9 mouse cellular contexts compared by ENCODE assay signal in genomic region chr19:46478826-46479225, GRCm38 (mm10). TPM values are rescaled to one million over a fixed set of nuclear protein-coding genes. Genes with fewer than 3 reads are reported as not detected.
DNase-seq lines count a peak whose midpoint lies in the region; ATAC-seq and TF ChIP-seq lines count a peak whose summit lies in the region.
"Had no signal": no experiment of that assay in that cellular context is flagged by ENCODE, and none has a peak within 500 bp of the region (broad histone marks: within the 10 kb centered on the region; RNA-seq: fewer than 3 reads in every experiment).

No protein-coding gene starts in this region.

- H3K4me1 ChIP-seq in embryonic fibroblast, embryonic 13.5 days (ENCODE audit: control insufficient read depth, insufficient read depth, low read length) = peaks cover 25% of the 10 kb centered on the region; the same call in 1 of the 2 replicates
- peaks cover 54% of the 10 kb centered on the region for H3K4me1 ChIP-seq in liver, embryonic 15.5 days (replicated peaks)
- H3K4me1 ChIP-seq in cerebellum, adult 2 months (ENCODE audit: control insufficient read depth, insufficient read depth, low read length) = peaks cover 17% of the 10 kb centered on the region

- TF ChIP-seq CTCF in embryonic fibroblast, embryonic 13.5 days (IDR thresholded peaks at IDR 0.05; ENCODE audit: borderline replicate concordance, insufficient read depth, low read length) = no peak
- no peak for TF ChIP-seq CTCF in cerebellum, adult 2 months (IDR thresholded peaks at IDR 0.05; ENCODE audit: borderline replicate concordance, insufficient read depth, low read depth, low read length)

- 26% methylated on average over 5 of the region's 5 CpGs for WGBS in liver, embryonic 15.5 days (ENCODE audit: insufficient replicate concordance)
- WGBS in cerebellum, adult 2 months = 78% methylated on average over 5 of the region's 5 CpGs

- no peaks in the 10 kb centered on the region for H3K9me3 ChIP-seq in liver, embryonic 15.5 days (replicated peaks)

- no peak for TF ChIP-seq POLR2A in embryonic fibroblast, embryonic 13.5 days (IDR thresholded peaks at IDR 0.05; ENCODE audit: low read depth, low read length)
- TF ChIP-seq POLR2A in cerebellum, adult 2 months (IDR thresholded peaks at IDR 0.05; ENCODE audit: borderline replicate concordance, insufficient read depth, low read length) = no peak

- ATAC-seq in liver, embryonic 15.5 days (ENCODE audit: insufficient read depth) = peak; percentile 40; the same call in 1 of the 2 replicates

- H3K9ac ChIP-seq in liver, embryonic 15.5 days = no peak overlapping the region

- DNase-seq in urinary bladder, postnatal 25 days (ENCODE audit: low spot score) = peak; percentile 36
- no peak for DNase-seq in urinary bladder, postnatal 4 days (ENCODE audit: low spot score in 2 of 2)
- DNase-seq in induced T-regulatory cell, adult 2 months (ENCODE audit: low read depth) = peak; percentile 89
- no peak for DNase-seq in cerebellum, adult 2 months
- no peak for DNase-seq in thymus, adult 18-20 months
- DNase-seq in cerebellum, adult 9-11 months = no peak

- no peak overlapping the region for H3K4me3 ChIP-seq in embryonic fibroblast, embryonic 13.5 days (ENCODE audit: insufficient read depth, low read length)
- no peak overlapping the region for H3K4me3 ChIP-seq in liver, embryonic 15.5 days (replicated peaks)
- no peak overlapping the region for H3K4me3 ChIP-seq in cerebellum, adult 2 months (replicated peaks; ENCODE audit: insufficient read depth, low read depth, low read length)
- H3K4me3 ChIP-seq: erythroblast, embryonic 14.5 days had no signal

- H3K27ac ChIP-seq in embryonic fibroblast, embryonic 13.5 days (ENCODE audit: insufficient read depth, low read length) = peak overlapping the region; percentile 72
- peak overlapping the region; percentile 61 for H3K27ac ChIP-seq in liver, embryonic 15.5 days (replicated peaks)
- no peak overlapping the region; the same call in 1 of the 2 replicates for H3K27ac ChIP-seq in cerebellum, adult 2 months (ENCODE audit: insufficient read depth, low read length)

- no peak overlapping the region for H3K4me2 ChIP-seq in liver, embryonic 15.5 days

- no peaks in the 10 kb centered on the region for H3K36me3 ChIP-seq in liver, embryonic 15.5 days (replicated peaks)

- no peaks in the 10 kb centered on the region for H3K27me3 ChIP-seq in liver, embryonic 15.5 days
- H3K27me3 ChIP-seq in cerebellum, adult 2 months (ENCODE audit: control insufficient read depth, insufficient read depth, low read length) = no peaks in the 10 kb centered on the region

RNA-seq across cellular contexts. Expression of gene Trim8, which starts 22.7 kb away (rescaled TPM):
- polyA plus RNA-seq in embryonic fibroblast, embryonic 13.5 days (2011; ENCODE audit: insufficient read length, low read depth, missing spikeins) = 22.1 and 25.9 TPM in 2 replicates
- 8.8 and 10.9 TPM in 2 replicates for polyA plus RNA-seq in liver, embryonic 15.5 days (2015; fragmentation: Nextera tagmentation; extraction: Ambion mirVana)
- 40.3 and 43.4 TPM in 2 replicates for polyA plus RNA-seq in cerebellum, adult 2 months (2012; rRNA removed)

Comparison
In these comparisons a context has a peak if more than half of its experiments do, and no peak if none do; other contexts are left out.
1. DNase-seq: peak in urinary bladder, postnatal 25 days (single experiment) and induced T-regulatory cell, adult 2 months (single experiment); none in urinary bladder, postnatal 4 days (0 of 2), cerebellum, adult 2 months (0 of 2), thymus, adult 18-20 months (0 of 2) and cerebellum, adult 9-11 months (single experiment).